Mouse (Mus musculus) layer of hippocampus, adult 9-10 months (tissue): ENCODE data around the gene Lair1.
"Not testable (repeated sequence)": the region's sequence is repeated elsewhere in the genome, so short reads cannot be mapped to it uniquely, and the experiment has no call there.

Experiments used
- DNase-seq: peaks from one replicate; pipeline ENCODE4 v3.0.0; 2022; ENCODE audit warnings: low spot score

The Lair1 gene

DNA sequence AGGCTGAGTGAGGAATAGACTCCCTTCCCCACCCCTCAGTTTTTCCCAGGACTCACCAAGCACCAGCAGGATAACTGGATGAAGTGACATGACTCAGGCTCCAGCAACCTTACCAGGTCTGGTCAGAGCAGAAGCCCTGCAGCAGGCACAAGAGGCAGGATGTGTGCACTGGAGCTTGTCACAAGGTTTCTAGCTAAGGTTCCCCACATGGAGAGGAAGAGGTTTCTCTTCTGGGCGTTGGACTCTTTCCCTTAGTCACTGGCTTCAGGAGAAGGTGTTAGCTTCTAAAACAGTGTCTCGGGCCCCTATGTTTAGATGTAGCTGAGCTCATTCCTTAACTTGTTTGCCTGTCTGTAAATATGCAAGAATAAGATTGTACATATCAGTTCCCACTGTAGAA is at the start of gene Lair1:
Gene Lair1 (minus strand): TSS at position 192 of the 400 bp plus-strand sequence.
- no peak for DNase-seq

DNA sequence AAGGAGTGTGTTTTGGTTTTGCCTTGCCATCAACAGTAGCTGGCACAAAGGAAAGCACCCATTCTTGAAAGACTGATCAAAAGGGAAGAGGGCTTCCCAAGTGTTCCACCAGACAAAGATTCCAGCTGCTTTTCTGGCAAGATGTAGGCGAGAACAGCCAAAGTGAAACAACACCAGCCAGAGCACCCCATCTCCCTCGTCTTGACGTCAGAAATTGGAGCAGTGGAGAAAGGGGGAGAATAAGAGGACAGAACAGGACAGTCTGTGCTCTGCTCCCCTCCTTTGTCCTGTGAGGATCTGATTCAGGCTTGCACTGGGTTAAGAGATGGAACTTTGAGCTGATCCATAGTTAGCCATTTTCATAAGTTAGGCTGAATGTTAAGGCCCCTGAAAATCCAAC is 48.8 kb upstream of the Lair1 start:
- no peak for DNase-seq

DNA sequence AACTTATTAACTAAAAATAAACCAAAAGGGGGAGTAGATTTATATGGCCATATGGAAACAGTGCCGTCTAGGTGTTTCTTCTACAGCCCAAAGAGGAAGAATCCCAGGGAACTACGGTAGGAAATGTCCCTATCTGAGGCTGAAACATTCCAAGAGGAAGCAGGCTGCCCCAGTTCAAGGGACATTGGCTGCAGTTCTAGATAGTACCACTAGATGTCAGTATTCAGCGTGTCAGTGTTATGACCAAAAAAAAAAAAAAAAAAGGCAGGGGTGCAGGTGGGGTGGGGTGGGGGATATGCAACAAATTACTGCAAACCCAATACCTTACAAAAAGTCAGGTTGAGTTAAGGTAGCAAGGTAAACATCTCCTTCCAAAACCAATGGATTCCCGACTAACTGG is 40.4 kb upstream of the Lair1 start:
- no peak for DNase-seq

DNA sequence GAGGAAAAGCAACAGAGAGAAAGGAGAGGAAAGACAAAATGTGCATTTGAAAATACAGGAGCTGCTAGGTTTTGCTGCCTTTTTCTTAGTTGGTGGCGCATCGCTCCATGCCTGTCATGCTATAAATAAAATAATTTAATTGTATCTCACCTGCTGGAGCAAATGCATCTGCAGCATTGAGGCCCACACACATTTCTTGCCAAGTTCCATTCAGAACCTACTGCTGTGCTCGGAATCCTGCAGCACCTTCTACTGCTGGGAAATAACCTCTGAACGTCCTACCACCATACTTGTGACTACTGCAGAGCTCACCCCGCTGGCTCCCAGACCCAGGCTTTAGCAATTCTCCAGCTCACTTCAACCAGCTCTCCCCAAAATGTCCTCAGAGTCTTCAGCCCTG is 38.1 kb upstream of the Lair1 start:
- no peak for DNase-seq

DNA sequence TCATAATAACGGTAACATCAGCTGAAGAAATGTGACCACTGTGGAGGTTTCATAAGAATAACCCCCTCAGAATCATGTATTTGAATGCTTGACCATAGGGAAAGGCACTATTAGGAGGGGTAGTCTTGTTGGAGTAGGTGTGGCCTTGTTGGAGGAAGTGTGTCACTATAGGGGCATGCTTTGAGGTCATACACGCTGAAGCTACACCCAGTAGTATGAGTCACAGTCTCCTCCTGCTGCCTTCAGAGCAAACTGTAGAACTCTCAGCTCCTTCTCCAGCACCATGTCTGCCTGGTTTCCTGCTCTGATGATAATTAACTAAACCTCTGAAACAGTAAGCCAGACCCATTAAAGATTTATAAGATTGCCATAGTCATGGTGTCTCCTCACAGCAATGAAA is 35.8 kb upstream of the Lair1 start:
- no peak for DNase-seq

DNA sequence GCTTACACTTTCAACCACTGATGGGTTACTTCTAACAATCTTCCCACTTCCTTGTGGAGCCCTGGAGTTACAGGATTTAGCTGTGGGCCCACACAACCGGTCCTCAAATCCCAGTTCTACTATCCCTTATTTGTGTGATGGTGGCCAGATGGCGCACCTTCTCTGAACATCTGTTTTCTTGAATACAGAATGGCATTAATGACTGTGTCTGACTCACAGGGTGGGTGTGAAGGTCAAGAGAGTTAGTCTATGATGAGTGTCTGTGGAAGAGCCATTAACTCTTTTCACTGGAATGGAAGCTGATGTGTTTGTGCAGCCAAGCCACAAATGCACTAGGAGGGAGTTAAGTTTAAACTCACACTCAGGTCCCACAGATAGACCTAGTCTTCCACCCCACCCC is 35.3 kb upstream of the Lair1 start:
- DNase-seq: no peak

DNA sequence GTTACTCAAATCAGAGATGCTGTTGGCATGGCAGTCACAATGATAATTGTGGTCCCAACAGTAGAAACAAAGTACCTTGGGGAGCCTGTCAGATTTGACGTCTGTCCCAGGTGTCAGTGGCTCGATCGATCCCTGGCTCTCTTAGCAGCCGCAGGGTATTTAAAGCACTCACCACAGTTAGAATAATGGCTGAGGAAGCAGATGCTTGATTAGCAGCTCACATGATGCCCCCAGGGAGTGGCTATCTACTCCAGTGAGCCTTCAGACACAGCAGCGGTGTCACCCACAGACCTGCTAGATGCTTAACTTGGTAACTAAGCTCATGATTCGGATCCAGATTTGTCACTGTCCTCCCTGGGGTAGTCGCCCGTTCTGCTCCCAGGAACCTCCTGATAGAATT is 28.2 kb upstream of the Lair1 start:
- DNase-seq: no peak

DNA sequence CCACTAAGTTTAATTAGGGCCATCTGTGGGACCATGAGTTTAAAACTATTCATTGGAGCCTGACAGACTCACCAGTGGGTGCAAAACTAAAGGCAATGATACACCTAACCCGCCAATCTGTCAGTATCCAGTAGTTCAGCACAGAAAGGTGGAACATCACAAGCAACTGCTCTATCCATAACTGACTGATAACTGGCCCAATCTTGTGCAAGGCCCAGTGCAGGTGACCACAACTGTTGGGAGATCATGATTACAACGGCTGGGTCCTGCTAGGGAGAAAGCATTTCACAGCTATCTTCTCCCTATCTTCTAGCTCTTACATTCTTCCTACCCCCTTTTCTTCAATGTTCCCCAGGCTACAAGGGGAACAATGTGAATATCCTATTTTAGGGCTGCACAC is 25.7 kb upstream of the Lair1 start:
- no peak for DNase-seq

DNA sequence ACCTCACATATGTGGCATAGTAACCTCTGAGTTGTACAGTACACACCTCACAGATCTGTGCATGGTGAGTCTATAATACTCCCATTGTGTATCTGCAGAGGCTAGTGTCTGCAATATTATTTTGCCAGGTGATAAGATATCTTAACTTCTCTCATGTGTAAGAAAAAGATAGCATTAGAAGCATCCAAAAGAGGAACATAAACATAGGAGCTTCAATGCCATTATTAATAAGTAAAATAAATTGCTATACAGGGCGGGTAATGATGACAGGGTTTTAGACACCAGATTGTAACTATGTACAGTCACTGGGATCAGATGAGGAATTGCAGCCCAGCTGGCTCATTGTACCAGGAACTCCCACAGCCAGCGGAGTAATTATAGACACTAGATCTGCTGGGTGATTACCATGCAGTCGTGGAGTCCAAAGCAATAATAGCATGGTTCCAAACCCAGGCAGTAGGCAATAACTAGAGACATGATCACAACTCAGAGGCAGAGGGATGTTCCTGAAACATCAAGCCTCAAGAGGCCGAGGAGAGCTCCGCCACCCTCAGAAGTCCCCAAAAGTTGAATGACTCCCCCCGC is 25.0 kb upstream of the Lair1 start:
- DNase-seq: no peak

DNA sequence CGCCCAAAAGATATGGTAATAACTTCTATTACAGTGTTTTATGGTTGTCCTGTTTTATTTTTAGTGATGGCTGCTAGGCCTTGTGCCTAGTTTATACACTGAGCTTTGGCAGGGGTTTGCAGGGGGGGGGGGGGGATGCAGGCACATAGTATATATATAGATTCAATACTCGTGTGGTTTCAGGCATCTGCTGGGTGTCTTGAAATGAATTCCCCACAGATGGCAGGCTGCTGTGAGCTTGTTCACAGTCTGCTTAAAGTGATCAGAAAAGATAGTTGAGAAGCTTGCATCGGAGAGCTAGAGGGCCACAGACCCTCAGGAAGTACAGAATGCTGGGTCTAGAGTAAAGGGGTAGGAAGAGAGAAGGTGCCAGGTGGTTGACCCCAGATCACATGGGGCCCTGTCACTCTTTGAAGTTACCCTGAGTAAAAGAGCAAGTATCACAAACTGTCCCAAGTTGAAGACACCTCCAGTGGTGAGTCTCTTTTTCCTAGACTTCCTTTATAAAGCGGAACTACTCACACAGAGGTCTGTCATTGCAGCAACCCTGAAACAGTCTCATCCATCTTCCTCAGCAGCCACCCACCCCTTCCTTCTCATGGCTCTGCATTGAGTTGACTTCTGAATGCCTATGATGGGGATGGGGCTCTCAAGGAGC is 24.4 kb upstream of the Lair1 start:
- no peak for DNase-seq

DNA sequence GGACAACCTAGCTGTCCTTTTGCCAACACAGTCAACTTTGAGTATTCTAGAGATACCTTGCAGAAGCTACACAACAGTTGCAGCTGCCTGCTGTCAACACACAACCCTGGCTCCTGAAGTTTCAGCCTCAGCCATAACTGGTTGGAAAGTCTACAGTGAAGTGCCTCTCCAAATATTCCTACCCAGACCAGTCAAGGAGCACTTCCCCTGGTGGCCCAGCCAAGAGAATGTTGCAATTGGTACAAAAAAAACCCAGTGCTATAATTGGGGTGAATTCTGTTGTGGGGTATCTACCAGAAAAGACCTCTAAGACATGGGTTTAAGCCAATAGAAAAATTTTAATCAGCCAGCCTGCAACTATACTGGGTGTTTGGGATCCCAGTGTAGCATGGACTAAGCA is 22.6 kb upstream of the Lair1 start:
- no peak for DNase-seq

DNA sequence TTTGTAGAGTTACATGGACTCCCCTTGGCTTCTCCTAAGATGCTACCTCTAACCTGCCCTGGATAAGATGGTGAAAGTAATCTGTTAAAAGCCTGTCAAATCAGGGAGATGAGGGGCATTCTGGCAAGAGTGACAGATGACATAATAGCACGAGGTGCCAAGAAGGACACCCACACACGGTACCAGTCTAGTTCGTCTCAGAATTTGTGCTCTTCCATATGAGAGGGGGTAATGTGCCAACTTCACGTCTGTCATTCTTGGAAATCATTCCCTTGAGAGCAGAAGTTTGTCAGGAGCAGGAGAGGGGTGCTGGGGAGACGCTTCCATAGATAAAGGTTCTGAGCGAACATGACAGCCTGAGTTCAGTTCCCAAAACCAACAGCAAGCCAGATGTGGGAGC is 21.2 kb upstream of the Lair1 start:
- DNase-seq: no peak

DNA sequence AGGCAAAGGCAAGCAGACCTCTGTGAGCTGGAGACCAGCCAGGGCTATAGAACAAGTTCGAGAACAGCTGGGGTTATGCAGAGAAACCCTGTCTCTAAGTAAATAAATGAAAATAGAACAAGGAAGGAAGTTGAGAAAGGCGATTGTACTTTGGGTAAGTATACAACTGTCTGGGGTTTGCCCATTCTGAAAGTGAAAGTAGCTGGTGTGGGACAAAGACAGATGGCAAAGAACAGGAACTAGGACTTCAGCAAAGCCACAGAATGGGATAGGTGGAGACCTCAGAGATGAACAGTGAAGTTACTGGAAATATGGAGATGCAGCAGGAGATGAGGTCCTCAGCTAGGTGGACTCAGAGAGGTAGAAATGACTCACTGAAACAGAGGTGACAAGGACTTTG is 19.8 kb upstream of the Lair1 start:
- no peak for DNase-seq

DNA sequence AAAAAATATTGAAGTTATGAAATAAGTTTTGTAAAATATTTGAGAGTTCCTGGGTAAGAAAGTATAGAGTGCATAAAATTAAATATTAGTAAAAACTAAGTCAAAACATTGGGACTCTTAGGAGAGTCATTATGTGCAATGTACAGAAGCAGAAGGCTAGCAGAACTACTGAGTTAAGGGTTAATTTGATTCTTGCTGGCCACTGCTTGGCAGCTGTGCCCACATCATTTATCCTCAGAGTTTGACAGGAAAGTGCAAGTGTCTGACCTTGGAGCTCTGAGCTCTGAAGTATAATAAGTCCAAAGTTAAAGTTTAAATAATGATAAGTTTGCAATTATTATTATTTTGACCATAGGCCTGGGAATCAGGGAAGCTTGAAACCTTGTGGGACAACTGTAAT is 18.7 kb upstream of the Lair1 start:
- no peak for DNase-seq

DNA sequence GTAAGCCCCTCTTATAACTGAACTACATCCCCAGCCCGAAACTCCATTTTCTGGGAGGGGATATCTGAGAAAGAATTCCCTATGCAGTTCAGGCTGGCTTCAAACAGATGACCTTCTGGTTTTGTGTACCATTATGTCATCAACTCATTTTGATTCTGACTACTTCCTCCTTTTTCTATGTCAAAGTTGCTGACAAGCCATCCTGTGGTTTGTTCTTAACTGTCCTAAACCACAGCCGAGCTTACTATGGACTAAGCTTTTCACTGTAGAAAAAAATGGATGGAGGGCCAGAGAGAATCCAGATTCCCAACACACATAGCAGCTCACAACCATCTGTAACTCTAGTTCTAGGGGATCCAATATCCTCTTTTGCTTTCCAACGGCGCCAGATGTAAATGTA is 17.5 kb upstream of the Lair1 start:
- DNase-seq: no peak

DNA sequence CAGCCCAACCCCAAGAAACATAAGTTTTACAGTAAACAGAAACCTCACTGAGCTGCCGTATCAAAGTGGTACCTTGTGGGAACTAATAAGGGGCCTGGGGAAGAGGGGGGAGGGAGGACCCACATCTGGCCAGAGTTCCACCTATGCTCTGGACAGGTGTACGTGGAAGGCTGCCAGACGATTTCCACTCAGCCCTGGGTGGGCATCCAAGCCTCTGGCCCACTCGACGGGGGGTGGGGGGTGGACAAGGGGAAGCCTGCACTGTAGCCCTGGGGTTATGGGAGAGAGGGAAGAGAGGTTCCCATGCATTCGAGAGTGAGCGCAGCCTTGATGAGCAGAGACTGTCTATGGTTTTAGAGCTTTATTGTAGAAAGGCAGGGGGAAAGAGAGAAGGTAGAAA is 16.5 kb upstream of the Lair1 start:
- DNase-seq: no peak

DNA sequence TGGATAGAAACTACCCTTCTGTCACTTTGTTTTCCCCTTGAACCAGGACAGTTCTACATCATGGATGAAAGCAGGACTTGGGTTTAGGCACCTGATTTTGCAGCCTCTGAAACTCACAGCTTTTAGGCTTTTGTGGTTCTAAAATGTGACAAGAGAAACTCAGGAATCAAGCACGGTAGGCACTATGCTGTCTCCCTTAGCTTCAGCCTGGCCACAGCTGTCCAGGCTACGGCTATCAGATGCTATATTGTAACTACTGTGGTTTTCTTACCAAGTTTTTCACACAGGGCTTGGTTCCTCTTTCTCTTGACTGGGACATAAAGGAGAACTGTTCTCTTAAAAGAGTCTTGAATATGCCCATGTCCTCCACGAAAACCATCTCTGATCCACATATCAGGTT is 10.1 kb upstream of the Lair1 start:
- no peak for DNase-seq

DNA sequence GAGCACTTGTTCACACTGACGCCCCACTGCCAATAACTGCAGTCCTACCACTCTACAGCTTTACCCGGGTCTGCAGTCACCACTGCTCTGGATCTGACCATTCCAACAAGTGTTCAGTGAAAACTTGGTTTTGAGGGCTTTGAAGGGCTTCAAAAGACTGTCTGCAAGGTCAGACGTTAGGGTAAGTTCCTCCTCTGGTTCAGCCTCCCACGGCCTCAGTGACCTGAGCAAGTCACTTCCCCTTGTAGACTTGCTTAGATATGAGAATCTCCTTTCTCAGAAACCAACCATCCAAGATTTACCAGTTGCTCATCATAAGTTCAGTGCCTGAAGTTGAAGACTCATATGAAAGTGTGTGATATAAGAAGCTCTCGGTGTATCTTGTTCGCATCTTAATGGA is 8.1 kb upstream of the Lair1 start:
- no peak for DNase-seq

DNA sequence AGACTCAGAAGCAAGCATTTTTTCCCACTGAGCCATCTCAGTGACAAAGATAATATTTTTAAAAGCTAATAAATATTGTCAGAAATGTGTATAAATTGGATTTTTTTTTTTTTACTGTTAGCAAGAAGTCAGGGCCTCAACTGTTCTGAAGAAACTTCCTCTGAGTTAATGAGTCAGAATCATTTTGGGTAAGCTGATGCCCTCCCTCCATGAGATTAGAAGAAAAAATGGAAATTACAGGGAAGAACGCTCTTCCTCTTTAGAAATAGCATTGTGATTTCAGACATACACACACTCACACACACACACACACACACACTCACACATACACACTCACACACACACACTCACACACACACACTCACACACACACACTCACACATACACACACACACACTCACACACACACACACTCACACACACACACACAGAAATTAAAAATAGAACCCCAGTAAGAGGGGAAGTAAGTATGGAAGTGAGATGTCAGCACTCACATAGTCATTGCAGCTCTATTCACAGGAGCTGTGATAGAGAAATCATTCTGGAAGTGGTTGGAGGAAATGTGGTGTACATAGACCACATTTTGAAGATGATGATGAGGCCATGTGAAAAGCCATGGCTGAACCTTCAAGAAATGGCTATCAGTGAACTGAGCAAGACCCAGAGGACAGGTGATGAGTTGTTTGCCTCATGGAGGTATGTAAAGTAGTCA is 866 bp upstream of the Lair1 start:
- no peak for DNase-seq

DNA sequence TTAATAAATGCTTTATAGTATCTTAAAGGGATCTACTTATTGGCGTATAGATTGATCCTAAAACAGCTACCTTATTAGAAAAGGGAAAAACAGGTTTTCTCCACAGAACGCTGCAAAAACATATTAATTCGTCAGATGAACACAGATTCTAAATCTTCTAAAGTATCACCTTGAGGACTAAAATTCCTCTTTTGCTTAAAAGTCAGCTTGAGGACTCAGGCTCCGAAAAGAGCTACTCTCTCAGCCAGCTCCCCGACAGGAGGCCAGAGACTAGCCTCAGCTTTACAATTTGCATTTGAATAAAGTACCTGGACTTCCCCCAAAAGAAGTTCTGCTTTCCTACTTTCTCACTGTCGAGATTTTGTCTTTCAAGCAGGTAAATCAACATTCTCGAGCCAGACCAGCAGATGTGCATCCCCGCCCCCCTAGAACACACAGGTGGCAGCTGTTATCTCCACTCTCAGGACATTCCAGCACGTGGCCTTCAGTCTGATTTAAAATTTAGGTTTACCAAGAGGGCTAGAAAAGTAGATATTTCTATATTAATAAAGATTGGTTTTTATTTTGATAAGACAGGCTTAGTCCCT is 2.3 kb downstream of the Lair1 start:
- not testable (repeated sequence) for DNase-seq

DNA sequence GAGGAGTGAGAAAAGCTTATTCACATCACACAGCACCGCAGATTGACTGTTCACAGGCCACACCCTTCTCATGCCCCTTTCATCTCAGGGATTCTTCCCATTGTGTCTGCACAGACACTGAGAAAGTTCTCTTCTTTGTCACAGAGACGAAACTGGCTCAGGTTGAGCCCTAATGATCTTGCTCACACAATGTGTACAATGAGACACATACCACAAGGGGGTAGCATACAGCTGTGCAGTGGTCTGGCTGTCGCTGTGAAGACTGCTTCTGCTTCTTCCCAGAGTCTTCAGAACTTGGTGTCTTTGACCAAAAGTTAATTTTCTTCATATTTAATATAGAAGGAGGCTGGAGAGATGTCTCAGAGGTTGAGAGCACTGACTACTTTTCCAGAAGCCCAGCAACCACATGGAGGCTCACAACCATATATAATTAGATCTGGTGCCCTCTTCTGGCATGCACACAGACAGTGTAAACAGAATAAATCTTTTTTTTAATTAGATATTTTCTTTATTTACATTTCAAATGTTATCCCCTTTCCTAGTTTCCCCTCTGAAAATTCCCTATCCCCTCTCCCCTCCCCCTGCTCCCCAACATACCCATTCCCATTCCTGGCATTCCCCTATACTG is 36.1 kb downstream of the Lair1 start:
- peak; percentile 8 for DNase-seq

DNA sequence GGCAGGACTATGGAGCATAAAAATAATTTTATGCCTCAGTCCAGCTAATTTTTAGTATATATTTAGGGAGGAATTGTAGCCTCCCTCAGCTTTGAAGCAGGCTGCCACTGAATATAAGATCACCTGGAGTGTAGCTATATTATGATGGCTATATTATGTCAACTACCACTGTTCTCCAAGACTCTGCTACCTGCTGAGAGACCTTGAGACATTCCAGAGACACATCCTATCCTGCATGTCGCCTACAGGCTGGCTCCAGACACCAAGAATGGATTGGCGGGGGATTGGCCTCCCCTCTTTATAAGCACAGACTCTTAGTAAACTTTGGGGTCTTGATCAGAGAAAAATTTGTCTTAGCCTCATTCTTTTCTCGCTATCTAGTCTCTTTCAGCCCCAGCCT is 58.4 kb downstream of the Lair1 start:
- not testable (repeated sequence) for DNase-seq

DNA sequence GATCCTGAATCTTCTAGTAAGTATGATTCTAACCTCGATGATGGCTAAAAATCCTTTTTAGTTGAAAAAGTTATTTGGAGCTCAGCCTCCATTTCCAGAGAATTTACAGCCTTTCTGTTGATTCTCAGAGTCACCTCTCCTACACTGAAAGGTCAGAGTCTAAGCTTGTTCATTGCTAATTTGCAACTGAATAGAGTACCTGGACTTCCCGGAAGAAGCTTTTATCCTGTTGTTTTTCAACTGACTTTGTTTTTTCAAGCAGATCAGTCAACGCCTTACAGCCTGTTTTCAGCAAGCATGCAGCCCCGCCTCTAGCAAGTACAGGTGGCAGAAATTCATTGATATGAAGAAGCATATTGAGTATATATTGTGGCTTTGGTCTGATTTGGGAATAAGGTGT is 59.0 kb downstream of the Lair1 start:
- DNase-seq: not testable (repeated sequence)
